Mouse (Mus musculus) midbrain, postnatal 0 days (tissue): ENCODE results near the gene Phc2. TPM values are rescaled to one million over a fixed set of nuclear protein-coding genes. Genes with fewer than 3 reads are reported as not detected.

Experiments used
- ATAC-seq: fragments of 200-750 bp; cut with Nextera tagmentation; 2 replicates; pipeline ENCODE4 v1.8.0; 2017; ENCODE audit warnings: moderate number of reproducible peaks, mild to moderate bottlenecking, moderate TSS enrichment, moderate library complexity; ENCODE audit not compliant: low FRiP score
- DNase-seq: peaks from one replicate; pipeline ENCODE4 v3.0.0-alpha.2; 2015; ENCODE audit warnings: low spot score
- H3K27ac ChIP-seq: fragments of 300-500 bp; sonication (generic); 2 replicates; pipeline ENCODE4 v1.5.1; 2014; ENCODE audit warnings: low read depth, mild to moderate bottlenecking, low read length, mixed read lengths
- H3K27me3 ChIP-seq: fragments of 300-500 bp; sonication (generic); 2 replicates; pipeline ENCODE4 v1.6.1; 2014; ENCODE audit warnings: low read length, control low read depth, mixed read lengths; ENCODE audit not compliant: insufficient read depth
- H3K36me3 ChIP-seq: fragments of 300-500 bp; sonication (generic); 2 replicates; pipeline ENCODE4 v1.6.1; 2014; ENCODE audit warnings: low read length, control low read depth, mixed read lengths; ENCODE audit not compliant: insufficient read depth
- H3K4me1 ChIP-seq: fragments of 300-500 bp; sonication (generic); 2 replicates; pipeline ENCODE4 v1.6.1; 2014; ENCODE audit warnings: mild to moderate bottlenecking, control low read depth, antibody characterized with exemption, low read length, mixed read lengths; ENCODE audit not compliant: insufficient read depth
- H3K4me2 ChIP-seq: fragments of 300-500 bp; sonication (generic); 2 replicates; pipeline ENCODE4 v1.6.1; 2014; ENCODE audit warnings: low read depth, mild to moderate bottlenecking, low read length, mixed read lengths; ENCODE audit not compliant: poor library complexity, severe bottlenecking
- H3K4me3 ChIP-seq: fragments of 300-500 bp; sonication (generic); 2 replicates; pipeline ENCODE4 v1.5.1; 2014; ENCODE audit warnings: low read depth, mild to moderate bottlenecking, low read length, moderate library complexity
- H3K9ac ChIP-seq: fragments of 300-500 bp; sonication (generic); replicated peaks from 2 replicates; pipeline ENCODE4 v1.6.1; 2014; ENCODE audit warnings: mild to moderate bottlenecking, low read length, moderate library complexity, mixed read lengths; ENCODE audit not compliant: poor library complexity, severe bottlenecking
- H3K9me3 ChIP-seq: fragments of 300-500 bp; sonication (generic); 2 replicates; pipeline ENCODE4 v1.6.1; 2016; ENCODE audit warnings: low read length, control low read depth
- CTCF ChIP-seq: IDR thresholded peaks from 2 replicates; pipeline ENCODE4 v1.5.1; 2016; ENCODE audit warnings: antibody characterized with exemption, mild to moderate bottlenecking
- WGBS: fragments of 180-500 bp; shearing (Covaris S2); extraction: QIAGEN DNeasy Blood & Tissue Kit; methylation state at CpG from one replicate; pipeline ENCODE4 v1.1.7; 2014; 5-methylcytosine and 5-hydroxymethylcytosine counted together
- polyA plus RNA-seq: library from polyadenylated mRNA; unstranded; fragments of >200 nt; fragmentation: Nextera tagmentation; extraction: Ambion mirVana; gene quantifications from 2 replicates; pipeline ENCODE4 v1.2.1, GENCODE M21; 2015
- total RNA-seq: library from RNA; depleted of rRNA; stranded (reverse); fragments of >200 nt; gene quantifications from 2 replicates; pipeline ENCODE4 v1.2.3, GENCODE M21; 2014

Phc2 gene
- total and polyA plus RNA-seq, 2 experiments from 2014 or later: 34.8 to 64.3 TPM

DNA sequence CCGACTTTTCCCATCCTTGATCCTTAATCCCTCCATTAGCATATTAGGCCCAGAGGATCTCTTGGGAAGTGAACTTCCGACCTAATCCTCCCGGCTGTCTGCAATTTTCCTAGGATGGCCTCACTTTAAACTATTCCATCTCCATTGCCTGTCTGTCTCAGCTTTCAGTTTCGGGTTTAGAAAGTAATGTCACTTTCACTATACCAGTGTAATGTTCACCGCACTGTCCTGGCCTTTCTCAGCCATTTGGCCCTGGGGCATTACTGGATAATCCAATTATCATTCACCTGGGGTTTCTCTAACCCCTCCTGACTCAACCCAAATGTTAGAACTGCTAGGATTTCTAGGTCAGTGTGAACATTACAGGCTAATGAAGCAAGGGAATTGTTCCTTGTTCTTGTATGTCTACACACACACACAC, 73.9 kb downstream of the Phc2 start:
- peak overlapping the region; percentile 98 for H3K27ac ChIP-seq
- peaks cover 15% of the 10 kb centered on the region; the same call in 1 of the 2 replicates for H3K4me1 ChIP-seq
- no peak for DNase-seq
- H3K9me3 ChIP-seq: no peaks in the 10 kb centered on the region
- H3K27me3 ChIP-seq: no peaks in the 10 kb centered on the region
- peak overlapping the region; percentile 100 for H3K9ac ChIP-seq
- no peaks in the 10 kb centered on the region for H3K36me3 ChIP-seq
- WGBS: 0% methylated on average over 5 of the region's 5 CpGs
- peak overlapping the region; percentile 83 for H3K4me2 ChIP-seq
- no peak for TF ChIP-seq CTCF
- no peak for ATAC-seq
- peak overlapping the region; percentile 81 for H3K4me3 ChIP-seq

DNA sequence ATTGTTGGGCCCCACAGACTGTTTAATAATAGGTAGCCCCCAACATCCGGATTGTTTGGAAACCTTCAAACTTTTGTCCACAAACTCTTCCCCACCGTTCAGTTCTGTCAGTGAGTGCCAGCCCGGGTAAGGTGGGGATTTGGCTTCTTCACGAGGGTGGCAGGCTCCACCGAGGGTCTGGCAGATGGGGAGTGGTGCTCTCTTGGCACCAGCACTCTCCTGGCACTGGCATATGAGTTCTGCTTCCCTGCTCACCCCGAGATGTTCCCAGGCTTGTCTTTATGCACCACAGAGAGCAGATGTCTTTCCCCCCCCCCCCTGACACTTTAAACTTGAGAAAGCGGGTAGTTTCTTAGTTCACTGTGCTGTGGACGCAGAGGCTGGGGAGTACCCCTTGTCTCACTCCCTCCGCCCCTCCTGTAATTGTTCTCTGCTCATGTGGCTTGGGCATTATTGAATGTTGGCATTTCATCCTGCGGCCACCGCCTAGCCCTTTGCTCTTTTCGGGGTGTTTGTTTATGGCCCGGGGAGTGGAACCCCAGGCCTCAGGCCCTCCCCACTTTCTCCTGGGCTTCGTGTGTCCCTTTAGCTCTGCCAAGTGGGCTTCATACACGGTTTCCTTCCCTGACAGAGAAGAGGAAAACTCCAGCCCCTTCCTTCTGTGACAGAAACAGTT, 74.7 kb downstream of the Phc2 start:
- peak; percentile 67 for DNase-seq
- Histone ChIP-seq H3K27me3 (no peaks in the 10 kb centered on the region), H3K4me1 (peaks cover 22% of the 10 kb centered on the region), H3K27ac (peak overlapping the region; percentile 60), H3K4me2 (peak overlapping the region; percentile 83), H3K9ac (peak overlapping the region; percentile 100), H3K4me3 (peak overlapping the region; percentile 81), H3K36me3 (no peaks in the 10 kb centered on the region), H3K9me3 (no peaks in the 10 kb centered on the region)
- TF ChIP-seq CTCF: no peak
- no peak for ATAC-seq
- 4% methylated on average over 15 of the region's 15 CpGs for WGBS

DNA sequence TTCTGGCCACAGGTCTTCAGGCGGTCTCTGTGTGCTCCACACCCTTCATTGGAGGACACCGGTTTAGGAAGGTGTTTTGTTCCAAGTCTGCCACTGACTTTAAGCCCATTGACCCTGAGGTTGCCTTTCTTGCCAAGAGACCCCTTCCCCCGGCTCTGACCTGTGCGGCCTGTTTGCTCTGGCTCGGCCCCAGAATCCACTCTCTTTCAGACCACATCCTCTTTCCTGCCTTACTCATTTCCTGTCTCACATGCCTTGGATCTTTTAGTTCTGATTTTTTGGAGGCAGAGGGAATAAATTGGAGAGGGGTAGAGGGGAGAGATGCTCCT, 75.2 kb downstream of the Phc2 start:
- peak overlapping the region; percentile 83 for H3K4me2 ChIP-seq
- peak overlapping the region; percentile 81 for H3K4me3 ChIP-seq
- WGBS: 9% methylated on average over 5 of the region's 5 CpGs
- no peaks in the 10 kb centered on the region for H3K36me3 ChIP-seq
- peak overlapping the region; percentile 60 for H3K27ac ChIP-seq
- no peak for TF ChIP-seq CTCF
- ATAC-seq (no peak), DNase-seq (no peak)
- no peaks in the 10 kb centered on the region for H3K9me3 ChIP-seq
- H3K27me3 ChIP-seq: no peaks in the 10 kb centered on the region
- H3K9ac ChIP-seq: peak overlapping the region; percentile 100
- peaks cover 27% of the 10 kb centered on the region for H3K4me1 ChIP-seq

DNA sequence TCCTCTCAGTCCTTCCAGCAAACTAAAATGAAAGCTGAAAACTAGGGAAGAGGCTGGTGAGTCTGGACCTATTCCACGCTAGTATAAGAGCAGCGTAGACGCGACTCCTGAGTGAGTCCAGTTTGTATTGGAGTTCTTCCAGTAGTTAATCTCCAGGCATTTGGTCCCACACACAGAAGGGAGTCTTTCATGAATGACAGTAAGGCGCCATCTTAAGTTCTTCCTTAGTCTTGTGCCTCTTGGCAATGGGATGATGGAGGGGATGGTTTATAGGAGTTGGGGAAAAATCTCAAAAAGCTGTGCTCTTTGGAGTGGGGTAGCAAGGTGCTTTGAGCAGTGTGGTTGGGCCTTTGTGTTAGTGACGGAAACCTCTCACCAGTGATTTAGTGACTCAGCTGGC, 75.8 kb downstream of the Phc2 start:
- no peak for TF ChIP-seq CTCF
- WGBS: 15% methylated on average over 6 of the region's 6 CpGs
- no peak overlapping the region; the same call in 1 of the 2 replicates for H3K27ac ChIP-seq

GRCm38 (mm10) chr4:128732794-128733193, 78.3 kb downstream of the Phc2 start:
- Histone ChIP-seq H3K4me3 (no peak overlapping the region), H3K4me2 (no peak overlapping the region), H3K9ac (no peak overlapping the region; the same call in 1 of the 2 replicates), H3K36me3 (no peaks in the 10 kb centered on the region), H3K9me3 (no peaks in the 10 kb centered on the region), H3K4me1 (peaks cover 40% of the 10 kb centered on the region), H3K27ac (no peak overlapping the region; the same call in 1 of the 2 replicates), H3K27me3 (no peaks in the 10 kb centered on the region)
- no peak for TF ChIP-seq CTCF
- ATAC-seq: no peak
- 29% methylated on average over 5 of the region's 5 CpGs for WGBS
- no peak for DNase-seq

More for the DNA sequence above, 75.8 kb downstream of the Phc2 start:
- DNase-seq (no peak), ATAC-seq (no peak)
- peak overlapping the region; percentile 83 for H3K4me2 ChIP-seq
- peak overlapping the region; percentile 81; the same call in 1 of the 2 replicates for H3K4me3 ChIP-seq
- no peaks in the 10 kb centered on the region for H3K9me3 ChIP-seq
- 0 out of 2 replicates have a peak overlapping the region, but pooled peaks have one; percentile 20 for H3K9ac ChIP-seq
- H3K36me3 ChIP-seq: no peaks in the 10 kb centered on the region
- peaks cover 31% of the 10 kb centered on the region for H3K4me1 ChIP-seq
- no peaks in the 10 kb centered on the region for H3K27me3 ChIP-seq

DNA sequence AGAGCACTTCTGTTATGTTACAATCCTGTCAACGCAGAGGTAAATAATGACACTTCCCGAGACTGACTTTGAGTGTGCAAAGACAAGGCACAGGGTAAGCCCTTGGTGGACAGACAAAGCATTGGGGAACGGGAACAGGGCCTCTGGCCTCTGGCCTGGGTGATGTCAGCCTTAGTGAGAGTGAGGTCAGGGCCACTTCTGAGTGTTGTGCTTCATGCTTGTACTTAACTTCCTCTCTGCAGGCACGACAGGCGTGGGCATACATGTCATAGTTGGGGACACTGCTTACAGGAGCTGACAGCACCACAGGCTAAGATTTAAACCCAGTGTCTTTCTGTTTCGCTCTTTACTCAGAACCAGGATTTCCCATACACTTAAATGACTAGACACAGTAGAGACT, 79.0 kb downstream of the Phc2 start:
- H3K4me3 ChIP-seq: no peak overlapping the region
- H3K36me3 ChIP-seq: peaks cover 2% of the 10 kb centered on the region; the same call in 1 of the 2 replicates
- no peak overlapping the region for H3K4me2 ChIP-seq
- WGBS: 27% methylated on average over 6 of the region's 6 CpGs
- no peak overlapping the region for H3K9ac ChIP-seq
- peaks cover 46% of the 10 kb centered on the region for H3K4me1 ChIP-seq
- ATAC-seq (no peak), DNase-seq (no peak)
- no peaks in the 10 kb centered on the region for H3K27me3 ChIP-seq
- peak overlapping the region; percentile 57 for H3K27ac ChIP-seq
- no peaks in the 10 kb centered on the region for H3K9me3 ChIP-seq
- no peak for TF ChIP-seq CTCF
